Mouse (Mus musculus) ZHBTc4 (cell line): ENCODE measurements around the gene Crls1.
A peak's percentile ranks its signal among the peaks of the same experiment; 100 is the strongest.

Experiments used
- DNase-seq: peaks from one replicate; pipeline ENCODE4 v3.0.0-alpha.2; 2011; ENCODE audit warnings: low read depth, low spot score

Crls1 gene

GRCm38 (mm10) chr2:132846407-132847358 lies at the start of gene Crls1:
TSS of gene Crls1 (plus strand) at chr2:132846666.
- peak; percentile 98 for DNase-seq

GRCm38 (mm10) chr2:132802976-132803375 lies 43.5 kb upstream of the Crls1 start:
- DNase-seq = peak; percentile 65

DNA sequence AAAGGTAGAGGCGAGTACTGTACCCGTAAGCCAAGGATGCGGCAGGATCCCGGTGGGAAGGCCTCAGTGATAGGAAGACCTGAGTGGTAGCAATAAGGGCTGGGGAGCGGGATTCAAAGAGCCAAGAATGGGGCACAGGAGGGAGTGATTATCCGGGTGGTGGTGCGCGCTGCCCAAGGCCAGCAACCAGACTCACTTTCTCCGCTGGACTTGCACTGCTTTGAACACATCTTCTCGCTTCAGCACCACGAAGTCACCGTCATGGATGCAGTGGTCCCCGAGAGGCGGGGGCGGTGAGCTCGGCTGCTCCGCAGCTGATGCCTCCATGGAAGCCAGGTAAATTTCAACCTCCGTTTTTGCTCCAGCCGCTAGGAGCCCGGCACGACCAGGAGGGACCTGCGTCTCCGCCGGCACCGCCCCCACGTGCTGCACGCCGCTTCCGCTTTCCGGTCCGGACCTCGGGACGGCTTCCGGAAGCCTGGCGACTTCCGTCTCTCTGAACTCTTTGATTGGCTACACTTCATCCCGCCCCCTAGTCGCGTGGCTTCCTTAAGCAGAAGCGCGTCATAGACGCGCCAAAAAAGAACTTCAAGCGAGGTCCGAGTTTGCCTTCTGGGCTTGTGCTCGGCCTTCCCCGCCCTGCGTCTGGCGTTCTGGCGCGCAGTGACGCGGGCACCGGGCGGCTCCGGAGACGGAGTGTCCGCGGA lies 30.7 kb upstream of the Crls1 start, which contains the start of the genes Trmt6 and Mcm8:
Trmt6 (minus strand) TSS at position 448 of the 707 bp plus-strand sequence.
Mcm8 (plus strand) TSS at position 534 of the 707 bp plus-strand sequence.
- peak; percentile 100 for DNase-seq

GRCm38 (mm10) chr2:132841071-132841470 lies 5.4 kb upstream of the Crls1 start:
- DNase-seq = no peak

GRCm38 (mm10) chr2:132847581-132847980 lies 1.1 kb downstream of the Crls1 start:
- peak; percentile 42 for DNase-seq

DNA sequence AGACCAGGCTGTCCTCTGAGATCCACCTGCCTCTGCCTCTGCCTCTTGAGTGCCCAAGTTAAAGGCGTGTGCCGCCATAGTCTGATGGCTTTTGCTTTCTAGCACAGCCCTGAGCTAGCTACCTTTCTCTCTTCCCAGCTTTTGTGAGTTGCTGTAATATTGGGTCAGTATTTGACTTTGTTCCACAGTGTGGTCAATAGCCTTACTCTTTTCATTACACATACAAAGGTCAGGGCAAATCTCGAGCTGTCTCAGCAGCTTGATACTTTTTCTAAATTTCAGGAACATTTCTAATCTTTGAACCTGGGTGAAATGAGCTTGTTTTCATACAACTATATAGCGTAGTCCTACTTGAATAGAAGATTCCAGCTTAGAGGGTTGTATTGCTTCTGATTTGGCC lies 1.9 kb downstream of the Crls1 start:
- no peak for DNase-seq

DNA sequence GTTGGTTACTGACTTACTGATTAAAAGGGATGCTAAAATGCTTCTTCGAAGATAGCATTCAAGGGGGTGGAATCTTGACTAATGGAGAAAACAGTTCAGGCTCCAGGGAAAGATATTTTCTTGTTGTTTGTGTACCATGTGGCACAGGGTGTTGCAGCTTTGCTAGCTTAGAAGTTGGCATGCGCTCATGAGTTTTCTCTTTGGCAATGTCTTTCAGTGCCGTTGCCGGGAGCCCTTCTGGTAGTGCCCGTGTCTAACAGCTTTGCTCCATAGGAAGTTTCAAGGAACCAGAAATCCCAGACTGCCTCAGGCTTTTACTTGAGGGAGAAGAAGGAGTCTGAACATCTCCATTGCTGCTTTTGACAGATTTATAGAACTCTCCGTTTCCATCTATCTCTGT lies 2.7 kb downstream of the Crls1 start:
- no peak for DNase-seq

GRCm38 (mm10) chr2:132853051-132853450 lies 6.6 kb downstream of the Crls1 start:
- no peak for DNase-seq

DNA sequence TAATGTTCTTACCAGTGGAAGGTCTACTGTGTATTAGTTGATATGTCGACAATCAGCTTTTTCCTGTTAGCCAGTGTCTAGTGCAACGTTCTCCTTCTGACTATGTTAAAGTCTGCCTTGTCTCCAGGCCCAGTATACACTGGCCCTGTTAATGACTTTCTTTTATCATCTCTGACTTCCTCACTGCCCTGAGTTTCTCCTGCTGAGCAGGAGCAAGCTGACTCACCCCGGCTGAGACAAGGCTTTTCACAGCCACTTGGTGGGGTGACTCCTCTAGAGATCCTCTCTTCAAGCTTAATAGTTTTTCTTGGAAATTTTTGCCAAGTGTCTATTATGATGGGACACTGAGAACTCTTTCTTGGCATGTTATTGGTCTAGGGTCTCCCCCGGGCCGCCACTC lies 9.9 kb downstream of the Crls1 start:
- DNase-seq = no peak

DNA sequence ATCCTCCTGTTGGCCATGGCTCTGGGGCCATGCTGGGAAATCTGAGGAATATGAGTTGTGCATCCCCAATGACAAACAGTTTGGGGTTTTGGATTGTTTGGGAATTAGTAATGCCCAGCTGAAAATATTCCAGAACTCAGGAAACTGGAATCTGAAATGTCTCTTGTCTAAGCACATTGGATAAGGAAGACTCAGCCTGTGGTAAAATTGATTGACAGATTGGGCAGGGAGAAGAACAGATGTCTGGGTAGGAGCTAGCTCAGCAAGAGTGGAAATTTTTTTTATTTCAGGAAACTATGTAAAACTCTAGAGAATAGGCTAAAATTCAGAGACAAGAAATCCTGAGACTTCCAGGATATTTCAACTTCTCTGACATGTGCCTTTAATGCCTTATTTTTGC lies 14.0 kb downstream of the Crls1 start:
- DNase-seq = no peak

GRCm38 (mm10) chr2:132861456-132861855 lies 15.0 kb downstream of the Crls1 start:
- DNase-seq = no peak

DNA sequence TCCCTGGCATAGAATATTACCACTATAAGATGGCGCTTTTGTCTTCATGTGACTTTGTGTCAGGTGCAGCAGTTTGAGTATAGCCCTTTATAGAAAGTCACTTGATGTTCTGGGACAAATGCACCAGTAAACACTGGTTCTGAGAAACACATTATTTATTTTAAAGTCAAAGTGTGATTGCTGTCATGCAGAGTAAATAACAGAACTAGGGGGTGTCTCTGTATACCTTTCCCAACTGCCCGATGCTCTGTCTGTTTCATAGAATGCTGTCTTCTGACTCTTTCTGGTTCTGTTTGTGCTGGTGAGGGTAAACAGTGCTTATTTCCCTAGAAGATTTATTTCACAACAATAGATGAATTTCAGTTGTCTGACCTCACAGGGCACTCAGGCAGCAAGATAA lies 16.9 kb downstream of the Crls1 start:
- DNase-seq = no peak

DNA sequence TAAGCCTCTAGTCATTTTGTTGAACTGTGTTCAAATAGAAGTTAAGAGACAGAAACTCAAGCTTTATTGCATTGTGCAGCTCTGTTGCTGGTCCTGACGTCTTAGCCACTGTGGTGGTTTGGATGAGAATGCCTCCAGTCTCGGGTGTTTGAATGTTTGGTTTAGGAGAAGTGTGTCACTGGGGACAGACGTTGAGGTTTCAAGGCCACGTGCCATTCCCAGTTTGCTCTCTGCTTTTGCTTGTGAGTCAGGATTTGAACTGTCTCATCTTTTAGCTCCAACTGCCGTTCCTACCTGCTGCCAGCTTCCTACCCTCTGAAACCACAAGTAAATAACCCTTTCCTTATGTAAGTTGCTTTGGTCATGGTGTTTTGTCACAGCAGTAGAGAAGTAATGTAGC lies 21.1 kb downstream of the Crls1 start:
- DNase-seq = no peak

- DNase-seq = no peak
Observed at GRCm38 (mm10) chr2:132869682-132870081, 23.2 kb downstream of the Crls1 start.

DNA sequence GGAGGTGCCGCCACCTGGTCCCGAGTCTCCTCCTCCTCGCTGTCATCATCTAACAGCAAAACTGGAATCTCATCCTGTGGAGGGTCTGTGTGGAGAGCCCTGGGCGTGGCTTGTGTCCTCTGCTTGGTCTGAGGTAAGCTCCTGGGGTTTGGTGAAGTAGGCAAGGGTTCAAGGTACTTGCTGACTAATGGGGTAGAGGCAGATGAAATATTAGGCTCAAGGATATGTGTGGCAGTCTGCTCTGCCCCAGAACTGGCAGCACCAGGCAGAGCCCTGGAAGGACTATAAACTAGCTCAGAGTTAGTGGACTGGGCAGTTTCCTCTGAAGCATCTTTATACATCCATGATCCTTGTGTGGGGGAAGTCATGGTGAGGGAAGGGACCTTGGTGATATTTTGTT lies 23.8 kb downstream of the Crls1 start:
- DNase-seq = no peak

GRCm38 (mm10) chr2:132871663-132872062 lies 25.2 kb downstream of the Crls1 start:
- DNase-seq = no peak

DNA sequence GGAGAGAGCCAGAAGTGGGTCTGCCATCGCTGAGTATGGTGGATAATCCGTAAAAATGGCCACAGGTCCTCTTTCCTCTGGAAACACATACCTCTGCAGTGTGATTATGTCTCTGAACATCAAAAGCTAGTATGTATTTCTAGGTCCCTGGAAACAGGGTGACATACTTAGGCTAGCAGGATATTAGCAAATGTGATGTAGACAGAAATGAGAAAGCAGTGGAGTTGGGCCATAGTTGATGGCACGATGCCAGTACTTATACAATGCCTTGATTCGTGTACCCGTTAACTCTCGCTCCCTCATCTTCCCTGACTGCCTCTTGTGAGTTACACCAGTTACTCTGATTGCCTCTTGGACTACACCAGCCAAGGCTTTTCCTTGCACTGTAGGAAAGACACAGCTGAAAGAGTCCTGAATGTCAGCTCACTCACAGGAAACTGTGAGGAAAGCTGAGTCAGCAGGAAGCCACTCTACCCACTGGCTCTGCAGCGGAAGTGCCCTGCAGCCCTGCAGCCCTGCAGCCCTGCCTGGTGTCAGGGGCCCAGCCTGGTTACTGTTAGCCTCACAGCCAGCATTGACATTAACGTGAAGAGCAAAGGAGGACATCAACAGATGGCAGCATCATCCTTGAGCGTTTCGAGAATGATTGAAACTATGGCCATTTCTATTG lies 27.3 kb downstream of the Crls1 start:
- DNase-seq = no peak

- DNase-seq = no peak
Observed at GRCm38 (mm10) chr2:132876991-132877390, 30.5 kb downstream of the Crls1 start.

- peak; percentile 80 for DNase-seq
Observed at GRCm38 (mm10) chr2:132879261-132880044, 33.0 kb downstream of the Crls1 start.

GRCm38 (mm10) chr2:132880844-132881645 lies 34.6 kb downstream of the Crls1 start, which contains the start of gene Lrrn4:
TSS of gene Lrrn4 (minus strand) at chr2:132880891.
- peak; percentile 94 for DNase-seq
